Mouse (Mus musculus): ENCODE results near the gene Mrpl50.
A peak's percentile ranks its signal among the peaks of the same experiment; 100 is the strongest.
"Not testable (repeated sequence)": the region's sequence is repeated elsewhere in the genome, so short reads cannot be mapped to it uniquely, and the experiment has no call there.

Mrpl50 gene

GRCm38 (mm10) chr4:49520572-49521340, at the start of gene Mrpl50, which contains the start of gene Zfp189:
Gene Mrpl50, minus strand, starts transcription at chr4:49521093.
Gene Zfp189, plus strand, starts transcription at chr4:49521176.
- peak; percentile 92 for DNase-seq (ENCODE audit: low spot score)

- peak; percentile 22 for DNase-seq (ENCODE audit: low spot score)
Observed at GRCm38 (mm10) chr4:49567613-49568012, 46.7 kb upstream of the Mrpl50 start.

GRCm38 (mm10) chr4:49559915-49560772, 39.3 kb upstream of the Mrpl50 start:
- no peak for DNase-seq (ENCODE audit: low spot score)

GRCm38 (mm10) chr4:49558181-49558580, 37.3 kb upstream of the Mrpl50 start:
- no peak for DNase-seq (ENCODE audit: low spot score)

- no peak for DNase-seq (ENCODE audit: low spot score)
Observed at GRCm38 (mm10) chr4:49557375-49557774, 36.5 kb upstream of the Mrpl50 start.

GRCm38 (mm10) chr4:49553380-49553779, 32.5 kb upstream of the Mrpl50 start:
- DNase-seq (ENCODE audit: low spot score), result no peak

GRCm38 (mm10) chr4:49549383-49549782, 28.5 kb upstream of the Mrpl50 start, which contains the start of gene Aldob:
Gene Aldob, minus strand, starts transcription at chr4:49549546.
- DNase-seq (ENCODE audit: low spot score), result no peak

- no peak for DNase-seq (ENCODE audit: low spot score)
Observed at GRCm38 (mm10) chr4:49547544-49548219, 26.8 kb upstream of the Mrpl50 start.

GRCm38 (mm10) chr4:49546873-49547543, 26.1 kb upstream of the Mrpl50 start:
- DNase-seq (ENCODE audit: low spot score), result no peak

GRCm38 (mm10) chr4:49546026-49546425, 25.1 kb upstream of the Mrpl50 start:
- no peak for DNase-seq (ENCODE audit: low spot score)

GRCm38 (mm10) chr4:49540966-49541365, 20.1 kb upstream of the Mrpl50 start:
- no peak for DNase-seq (ENCODE audit: low spot score)

- DNase-seq (ENCODE audit: low spot score), result no peak
Observed at GRCm38 (mm10) chr4:49539665-49540064, 18.8 kb upstream of the Mrpl50 start.

- no peak for DNase-seq (ENCODE audit: low spot score)
Observed at GRCm38 (mm10) chr4:49536671-49537070, 15.8 kb upstream of the Mrpl50 start.

GRCm38 (mm10) chr4:49535675-49536294, 14.9 kb upstream of the Mrpl50 start:
- DNase-seq (ENCODE audit: low spot score), result no peak

GRCm38 (mm10) chr4:49535036-49535435, 14.1 kb upstream of the Mrpl50 start:
- no peak for DNase-seq (ENCODE audit: low spot score)

- peak; percentile 5 for DNase-seq (ENCODE audit: low spot score)
Observed at GRCm38 (mm10) chr4:49522576-49522975, 1.7 kb upstream of the Mrpl50 start.

GRCm38 (mm10) chr4:49521346-49521745, 453 bp upstream of the Mrpl50 start:
- no peak for DNase-seq (ENCODE audit: low spot score)

GRCm38 (mm10) chr4:49519476-49519875, 1.4 kb downstream of the Mrpl50 start:
- DNase-seq (ENCODE audit: low spot score), result no peak

GRCm38 (mm10) chr4:49514441-49514840, 6.5 kb downstream of the Mrpl50 start:
- DNase-seq (ENCODE audit: low spot score), result no peak

GRCm38 (mm10) chr4:49512636-49513035, 8.3 kb downstream of the Mrpl50 start:
- DNase-seq (ENCODE audit: low spot score), result no peak

- DNase-seq (ENCODE audit: low spot score), result not testable (repeated sequence)
Observed at GRCm38 (mm10) chr4:49510236-49510835, 10.6 kb downstream of the Mrpl50 start.
